Mouse (Mus musculus) adrenal gland, adult 8-10 months (tissue): Measurements from ENCODE around the gene Atp5j. TPM values are rescaled to one million over a fixed set of nuclear protein-coding genes. Genes with fewer than 3 reads are reported as not detected.
A peak's percentile ranks its signal among the peaks of the same experiment; 100 is the strongest.

Experiments used
- DNase-seq: peaks from one replicate; pipeline ENCODE4 v3.0.0; 2022
- total RNA-seq, 4 experiments: library from RNA; stranded (reverse); gene quantifications; 2 replicates each; pipeline ENCODE4 v1.2.4; 2022

The Atp5j gene
- total RNA-seq, 4 experiments from 2014 or later: 360 to 502 (median 410) TPM

DNA sequence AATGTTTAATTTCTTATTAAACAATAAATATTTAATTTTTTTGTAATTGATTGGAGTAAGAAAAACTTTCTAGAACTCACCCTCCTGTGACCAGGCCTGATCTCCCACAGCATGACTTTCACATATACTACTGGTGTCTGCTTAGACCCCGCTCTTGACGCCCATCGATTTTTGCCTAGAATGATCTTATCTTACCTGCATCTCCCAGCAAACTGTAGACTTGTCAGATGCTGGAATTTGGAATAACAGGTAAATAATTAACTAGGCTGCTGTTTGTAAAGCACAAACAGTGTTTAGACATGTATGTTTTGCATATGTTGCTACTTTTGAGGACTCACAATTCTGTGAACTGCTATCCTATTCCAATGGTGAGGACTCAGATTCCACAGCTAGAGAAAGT, 29.2 kb downstream of the Atp5j start:
- no peak for DNase-seq

DNA sequence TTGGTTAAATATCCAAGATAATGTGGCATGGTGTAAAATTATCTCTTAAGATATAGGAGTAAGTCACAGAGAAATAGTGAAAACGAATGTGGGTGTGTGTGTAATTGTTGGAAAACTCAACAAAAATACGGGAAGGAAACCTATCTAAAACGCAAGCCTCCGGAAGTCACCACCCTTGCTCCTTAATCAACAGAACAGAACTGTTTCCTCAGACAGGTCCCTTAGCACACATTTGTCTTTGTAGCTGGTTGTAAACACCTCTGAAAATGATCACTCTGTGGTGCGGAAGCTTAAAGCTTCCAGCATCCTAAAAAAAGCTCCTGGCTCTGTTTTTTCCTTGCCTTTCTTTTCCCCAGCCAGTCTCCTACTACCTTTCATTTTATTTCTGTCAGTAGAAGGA, 30.6 kb downstream of the Atp5j start:
- DNase-seq: no peak

DNA sequence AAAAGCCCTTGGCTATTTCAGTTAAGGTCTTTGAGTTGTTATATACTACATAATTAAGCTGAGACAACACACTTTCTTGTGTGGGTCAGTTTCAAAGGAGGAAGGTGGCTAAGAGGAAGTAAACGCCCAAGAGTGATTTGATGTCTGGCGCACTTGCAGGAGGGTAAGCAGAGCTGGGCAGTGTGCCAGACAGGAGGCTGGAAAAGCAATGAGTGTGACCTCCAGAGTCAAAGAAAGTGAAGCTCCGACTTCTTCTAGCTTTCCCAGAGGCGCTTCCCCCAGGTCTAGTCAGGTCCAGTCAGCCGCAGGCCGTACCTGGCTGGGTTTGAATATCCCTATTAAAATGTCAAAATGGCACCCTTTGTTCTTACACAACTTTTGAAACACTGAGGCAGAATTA, 33.2 kb downstream of the Atp5j start:
- DNase-seq: peak; percentile 51

DNA sequence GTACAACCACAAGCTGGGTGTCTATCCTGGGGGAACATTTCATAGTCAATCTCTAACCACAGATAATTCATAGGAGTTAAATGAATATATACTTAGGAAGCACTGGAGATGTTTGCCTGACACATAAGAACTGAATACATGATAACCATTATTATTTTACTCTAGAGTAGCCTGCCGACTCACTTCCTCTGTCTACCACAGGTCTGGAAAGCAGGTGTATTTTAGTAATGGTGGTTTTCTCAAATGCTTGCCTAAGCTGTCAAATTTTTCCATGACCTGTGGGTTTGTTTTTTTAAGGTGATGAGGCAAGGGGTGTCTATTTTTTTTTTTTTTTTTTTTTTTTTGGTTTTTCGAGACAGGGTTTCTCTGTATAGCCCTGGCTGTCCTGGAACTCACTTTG, 35.4 kb downstream of the Atp5j start:
- DNase-seq: no peak

DNA sequence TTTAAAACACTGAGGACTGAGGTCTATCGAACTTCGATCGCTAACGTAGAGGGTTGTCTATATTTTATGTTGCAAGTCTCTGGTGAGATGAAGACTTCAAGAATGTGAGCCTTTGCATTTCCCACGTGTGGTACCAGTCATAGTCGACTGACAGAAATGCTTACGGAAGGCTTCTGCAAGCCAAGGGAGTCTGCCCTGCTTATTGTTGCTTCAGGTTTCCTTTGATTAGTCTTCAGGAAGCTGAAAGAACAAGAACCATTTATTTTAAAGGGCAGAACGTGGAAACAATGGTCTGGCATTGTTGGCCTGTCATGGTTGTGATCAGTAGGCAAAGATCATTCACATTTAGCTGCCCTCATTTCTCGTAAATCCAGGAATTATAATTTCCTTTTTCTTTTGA, 38.7 kb downstream of the Atp5j start:
- DNase-seq: no peak

DNA sequence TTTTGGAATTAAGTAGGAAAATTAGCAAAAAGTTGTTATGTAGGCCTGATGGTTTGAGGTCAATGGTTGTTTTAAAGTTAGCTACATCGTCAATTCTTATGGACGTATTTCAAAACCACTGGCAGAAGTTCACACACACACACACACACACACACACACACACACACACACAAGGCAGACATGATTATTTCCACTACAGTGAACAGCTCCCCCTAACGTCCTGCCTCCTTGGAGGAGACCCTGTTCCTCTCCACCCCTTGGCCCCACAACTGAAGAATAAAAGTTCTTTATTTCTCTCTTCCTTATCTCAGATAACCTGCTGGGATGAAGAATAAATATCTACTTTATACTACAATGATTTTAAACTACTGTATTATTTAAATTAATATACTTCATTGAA, 40.1 kb downstream of the Atp5j start:
- no peak for DNase-seq

DNA sequence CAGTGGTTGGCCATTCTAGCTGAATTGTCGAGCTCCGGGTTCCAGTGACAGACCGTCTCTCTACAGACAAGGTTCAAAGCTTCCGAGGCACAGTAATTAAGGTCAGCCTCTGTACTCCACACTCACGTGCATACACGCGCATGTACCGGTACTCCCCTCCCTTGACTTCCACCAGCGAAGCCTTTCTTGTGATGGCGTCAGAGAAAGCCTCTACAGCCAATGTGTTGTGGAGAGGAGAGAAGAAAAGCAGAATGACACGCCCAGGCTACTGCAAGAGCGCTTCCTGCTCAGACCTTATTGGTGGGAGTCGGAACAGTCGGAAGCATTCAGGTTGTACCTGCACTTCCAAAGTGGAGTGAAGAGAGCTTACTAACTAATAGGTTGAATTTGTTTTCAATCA, 42.0 kb downstream of the Atp5j start:
- no peak for DNase-seq

DNA sequence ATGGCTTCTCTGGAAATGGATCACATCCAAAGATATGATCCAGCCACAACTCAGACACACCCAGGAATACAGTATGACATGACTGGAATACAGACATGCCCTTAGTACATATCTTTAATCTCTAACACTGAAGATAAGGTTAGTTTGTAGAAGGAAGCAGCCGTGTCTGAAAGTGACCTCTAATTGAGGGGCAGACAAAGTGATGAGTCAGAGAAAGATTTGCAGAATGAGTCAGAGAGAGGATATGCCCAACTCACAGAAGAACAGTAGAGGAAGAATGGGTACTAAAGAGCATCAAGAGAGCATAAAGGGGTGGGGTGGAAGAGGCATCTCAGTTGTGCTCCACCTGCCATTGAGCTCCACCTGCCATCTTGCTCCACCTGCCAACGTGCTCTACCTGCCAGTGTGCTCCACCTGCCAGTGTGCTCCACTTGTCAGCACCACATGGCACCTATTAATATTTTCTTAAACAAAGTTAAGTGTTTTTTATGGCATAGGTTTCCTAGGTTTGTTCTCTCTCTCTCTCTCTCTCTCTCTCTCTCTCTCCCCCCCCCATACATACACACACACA, 44.7 kb downstream of the Atp5j start:
- DNase-seq: no peak

DNA sequence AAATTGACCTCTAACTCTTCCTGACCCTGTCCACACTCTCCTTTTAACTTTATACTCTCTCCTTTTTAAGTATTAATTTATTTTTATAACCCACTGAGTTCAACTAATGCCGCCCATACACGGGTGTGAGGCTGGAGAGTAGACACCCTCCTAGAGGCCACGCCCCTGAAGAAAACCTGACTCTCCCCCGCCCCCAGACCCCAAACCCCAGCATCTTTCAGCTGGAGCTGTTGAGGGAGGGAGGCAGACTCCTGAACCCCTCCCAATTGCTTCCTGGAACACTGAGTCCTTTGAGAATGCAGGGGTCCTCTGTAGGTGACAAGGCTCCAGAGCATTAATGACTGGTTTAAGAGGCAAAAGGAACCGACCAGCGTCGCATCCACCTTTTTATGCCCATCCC, 50.5 kb downstream of the Atp5j start:
- no peak for DNase-seq

DNA sequence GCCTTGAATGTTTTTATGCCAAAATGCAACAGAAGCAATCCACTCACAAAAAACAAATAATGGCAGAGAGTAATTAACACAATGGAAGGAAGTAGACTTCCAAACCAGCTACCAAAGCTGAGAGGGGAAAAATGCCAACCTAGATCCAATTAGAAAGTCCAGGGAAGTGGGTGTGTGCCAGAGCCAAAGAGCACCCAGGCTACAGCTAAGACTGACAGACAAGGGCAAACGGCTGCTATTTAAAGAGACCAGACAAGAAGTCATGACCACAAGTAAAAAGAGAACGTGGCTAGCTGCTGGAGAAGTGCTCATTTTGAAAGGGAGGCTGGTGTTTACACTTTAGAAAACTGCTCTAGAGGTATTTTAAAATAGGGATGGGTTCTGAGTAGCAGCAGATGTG, 52.1 kb downstream of the Atp5j start:
- DNase-seq: no peak

DNA sequence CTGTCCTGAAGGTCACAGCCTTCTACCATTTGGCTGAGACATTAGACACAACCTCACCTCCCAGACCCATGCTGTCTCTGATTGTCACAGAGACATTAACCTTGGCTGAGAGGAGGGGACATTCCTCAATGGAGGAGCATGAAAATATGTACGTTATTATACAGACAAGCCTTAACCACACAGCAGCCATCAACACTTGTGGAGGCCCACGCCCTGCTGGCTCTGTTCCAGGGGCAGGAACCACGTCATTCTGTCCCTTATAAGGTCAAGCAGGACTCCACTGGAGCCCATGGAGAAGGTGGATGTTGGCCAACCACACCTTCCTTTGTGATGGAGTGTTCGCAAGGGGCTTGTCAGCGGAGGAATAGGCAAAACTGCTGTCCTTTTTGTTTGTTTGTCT, 55.7 kb downstream of the Atp5j start:
- no peak for DNase-seq

DNA sequence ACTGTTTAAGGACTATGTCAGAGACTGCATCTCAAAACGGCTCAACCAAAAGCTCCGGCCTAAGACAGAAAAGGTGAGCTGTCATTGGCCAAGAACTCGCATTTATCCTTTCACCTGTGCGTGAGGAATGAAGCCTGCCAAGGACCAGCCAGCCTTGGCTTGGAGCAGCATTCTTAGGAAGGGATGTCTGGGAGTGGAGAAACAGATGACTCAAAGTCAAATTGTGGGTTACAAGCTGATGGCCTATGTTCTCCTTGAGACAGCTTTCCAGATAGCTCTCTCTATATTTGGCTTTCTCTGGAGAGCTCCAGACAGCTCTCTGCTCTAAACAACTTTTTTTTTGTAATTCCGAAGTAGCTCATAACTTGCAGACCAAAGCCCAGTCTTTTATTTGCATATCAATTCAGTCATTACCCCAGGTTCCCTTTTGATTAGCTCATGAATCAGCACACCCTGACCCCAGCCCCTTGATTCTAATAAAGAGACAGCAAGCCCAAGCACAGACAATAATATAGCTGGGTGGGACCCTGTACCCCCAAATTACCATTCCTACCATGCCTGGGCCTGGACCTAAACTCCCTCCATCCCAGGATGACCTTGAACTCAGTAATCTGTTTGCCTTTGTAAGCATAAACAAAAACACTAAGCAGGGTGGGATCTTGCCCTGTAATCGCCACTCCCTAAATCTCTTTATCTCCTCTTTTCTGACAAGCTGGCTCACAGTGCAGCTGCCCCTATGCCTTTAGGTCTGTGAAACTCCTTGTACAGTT, 56.4 kb downstream of the Atp5j start:
- DNase-seq: no peak

DNA sequence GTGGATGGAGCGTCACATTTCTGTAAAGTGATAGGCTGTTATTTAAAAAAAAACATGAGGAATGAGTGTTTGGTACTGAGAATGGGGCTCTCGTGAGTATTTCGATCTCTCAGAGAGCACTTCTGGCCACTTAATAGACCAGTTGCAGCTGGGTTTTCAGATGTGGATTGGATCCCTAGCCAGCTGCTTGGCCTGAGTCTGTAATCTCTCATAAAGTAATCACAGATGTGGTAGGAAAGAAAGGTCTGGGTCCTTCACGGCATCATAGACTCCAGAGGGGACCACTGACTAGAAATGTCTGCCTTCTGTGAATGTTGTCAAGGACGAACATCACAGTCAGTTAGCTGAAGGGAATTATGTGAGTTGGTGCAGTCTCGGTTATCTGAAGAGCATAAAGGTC, 57.0 kb downstream of the Atp5j start:
- no peak for DNase-seq

Other genes with a start within 250 kb of the Atp5j start
- gene Mrpl39, start 99.9 kb downstream of the Atp5j start, total RNA-seq: 10 to 100 TPM; 37.0 to 43.3 (median 40.7) TPM
- gene Jam2, start 61.5 kb downstream of the Atp5j start, total RNA-seq: 10 to 100 TPM in 3 of 4 experiments, 1 to 10 TPM in 1; 10.0 to 22.1 (median 17.4) TPM
- 10 to 100 TPM; 36.5 to 38.9 (median 37.6) TPM for gene Gabpa, start 700 bp downstream of the Atp5j start, total RNA-seq